Mouse (Mus musculus): ENCODE results near the gene Serpina3g.
A peak's percentile ranks its signal among the peaks of the same experiment; 100 is the strongest.
"Not testable (repeated sequence)": the region's sequence is repeated elsewhere in the genome, so short reads cannot be mapped to it uniquely, and the experiment has no call there.

Gene Serpina3g

DNA sequence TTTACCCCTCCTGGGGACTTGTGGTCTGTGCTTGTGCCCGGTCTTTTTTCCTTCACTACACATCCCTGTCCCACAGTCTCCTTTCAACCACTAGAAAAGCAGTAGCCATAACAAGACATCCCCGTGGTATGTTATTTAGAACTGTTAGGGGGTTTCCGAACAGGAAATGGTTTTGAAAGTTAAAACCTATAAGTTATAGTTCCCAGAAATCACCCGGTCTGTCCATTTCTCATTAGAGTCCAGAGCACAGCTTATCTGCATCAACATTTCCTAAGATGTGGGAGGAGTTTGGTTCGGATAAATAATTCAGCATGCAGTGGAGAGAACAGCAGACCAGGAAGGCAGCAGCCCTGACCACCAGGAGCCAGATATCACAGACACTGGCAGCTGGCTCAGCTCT lies at the start of gene Serpina3g:
Gene Serpina3g (plus strand): TSS at position 331 of the 400 bp plus-strand sequence.
- no peak for DNase-seq

GRCm38 (mm10) chr12:104189246-104189645 lies 46.8 kb upstream of the Serpina3g start:
- DNase-seq, result no peak

- DNase-seq, result no peak
These were observed 45.2 kb upstream of the Serpina3g start for GRCm38 (mm10) chr12:104190852-104191251.

DNA sequence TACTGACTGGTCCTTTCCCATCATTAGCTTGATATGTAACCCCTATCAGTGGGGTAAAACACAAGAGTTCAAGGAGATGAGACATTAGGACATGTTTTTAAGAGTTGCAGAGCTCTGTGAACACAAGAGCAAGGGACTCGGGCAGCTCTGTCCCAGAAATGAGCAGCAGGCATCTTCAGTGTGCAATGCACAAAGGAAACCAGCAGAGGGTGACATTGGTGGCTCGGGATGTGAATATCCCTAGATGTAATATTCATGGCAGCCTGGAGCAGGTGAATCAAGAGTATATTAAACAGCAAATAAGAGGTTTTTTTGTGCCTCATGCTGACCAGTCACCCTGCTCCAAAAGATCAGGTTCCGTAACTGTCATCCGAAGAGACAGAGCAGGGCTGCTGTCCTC lies 26.9 kb upstream of the Serpina3g start:
- DNase-seq, result no peak

- DNase-seq, result no peak
These were observed 26.2 kb upstream of the Serpina3g start for GRCm38 (mm10) chr12:104209802-104210201.

DNA sequence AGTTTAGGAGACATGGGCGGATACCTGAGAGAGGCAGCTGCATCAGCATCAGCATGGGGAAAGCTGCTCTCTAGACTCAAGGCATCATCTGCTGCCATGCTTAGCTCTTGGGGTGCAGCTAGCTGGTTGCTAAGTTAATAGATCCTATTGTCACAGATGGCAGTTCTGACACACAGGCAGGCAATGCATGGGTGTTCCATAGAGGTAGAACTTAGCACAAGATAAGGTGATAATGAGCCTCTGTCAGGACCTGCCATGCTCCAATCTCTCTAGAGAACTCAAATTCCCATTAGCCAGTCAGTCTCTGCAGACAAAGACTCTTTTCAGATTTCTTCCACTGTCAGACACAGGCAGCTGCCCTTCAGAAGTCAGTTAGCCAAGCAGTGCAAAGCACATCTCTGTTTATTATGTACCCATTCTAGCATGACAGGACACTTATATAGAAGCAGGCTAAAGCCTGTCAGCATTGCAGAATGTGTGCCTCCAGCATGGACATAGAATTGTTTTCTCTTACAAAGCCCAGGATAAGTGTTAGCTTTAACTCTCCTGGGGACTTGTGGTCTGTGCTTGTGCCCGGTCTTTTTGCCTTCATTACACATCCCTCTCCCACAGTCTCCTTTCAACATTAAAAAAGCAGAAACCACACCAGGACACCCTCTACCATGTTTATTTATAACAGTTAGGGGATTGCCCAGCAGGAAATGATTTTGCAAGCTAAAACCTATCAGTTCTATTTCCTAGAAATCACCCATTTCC lies 22.2 kb upstream of the Serpina3g start:
- no peak for DNase-seq

- no peak for DNase-seq
These were observed 21.6 kb upstream of the Serpina3g start, which contains the start of gene Serpina3f for GRCm38 (mm10) chr12:104214445-104214753. Gene Serpina3f, plus strand, starts transcription at chr12:104214544.

DNA sequence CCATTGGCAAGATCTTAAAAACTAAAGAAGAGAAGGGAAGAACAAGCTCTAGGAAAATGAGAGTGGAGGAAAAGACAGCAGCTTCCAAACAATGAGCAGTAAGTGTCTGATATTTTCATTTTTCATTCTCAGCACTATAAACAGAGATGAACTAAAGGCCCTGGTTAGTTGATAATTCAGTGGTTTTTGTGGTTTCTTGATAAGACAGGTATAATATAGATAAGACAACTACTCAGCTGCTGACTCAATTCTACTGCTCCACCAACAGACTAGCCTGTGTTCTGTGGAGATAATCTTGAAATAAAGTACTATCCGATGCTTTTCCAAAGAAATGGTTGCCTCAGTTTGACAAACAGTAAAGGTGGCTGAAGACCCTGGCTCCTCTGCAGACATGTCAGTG lies 20.8 kb upstream of the Serpina3g start:
- no peak for DNase-seq

DNA sequence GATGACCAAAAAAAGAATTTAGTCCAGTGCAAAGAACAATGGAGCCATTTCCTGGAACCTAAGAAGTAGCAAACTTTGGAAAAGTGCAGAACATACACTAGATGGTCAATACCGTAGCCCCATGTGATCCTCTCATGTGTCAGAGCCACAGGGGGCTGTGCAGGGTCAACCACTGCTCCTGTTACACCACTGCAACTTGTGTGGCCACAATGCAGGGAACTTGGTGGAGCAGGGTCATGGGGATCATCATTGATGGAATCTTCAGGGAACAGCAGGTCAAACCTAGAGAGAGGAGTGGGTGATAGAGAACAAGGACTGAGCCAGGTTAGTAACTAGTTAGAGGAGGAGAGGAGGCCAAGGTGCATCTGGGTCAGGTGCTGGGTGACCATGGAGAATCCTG lies 14.4 kb upstream of the Serpina3g start:
- DNase-seq, result no peak

DNA sequence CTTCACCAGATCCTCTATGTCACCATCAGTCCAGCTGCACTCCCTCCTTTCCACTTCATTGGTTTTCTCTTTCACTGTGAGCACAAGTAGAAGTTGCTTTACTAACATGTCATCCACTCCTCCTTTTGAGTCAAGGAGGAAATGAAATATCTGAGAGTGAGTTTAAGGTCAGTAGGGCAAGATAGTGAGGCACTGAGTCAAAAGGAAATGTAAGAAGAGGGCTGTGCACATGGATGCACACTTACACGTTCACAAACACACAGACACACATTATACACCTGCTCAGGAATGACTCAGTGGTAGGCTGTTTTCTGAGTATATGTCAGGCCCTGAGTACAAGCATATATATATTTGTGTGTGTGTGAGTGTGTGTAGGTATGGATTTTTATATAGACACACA lies 12.4 kb upstream of the Serpina3g start:
- no peak for DNase-seq

GRCm38 (mm10) chr12:104224598-104225300 lies 11.3 kb upstream of the Serpina3g start:
- DNase-seq, result peak; percentile 20

DNA sequence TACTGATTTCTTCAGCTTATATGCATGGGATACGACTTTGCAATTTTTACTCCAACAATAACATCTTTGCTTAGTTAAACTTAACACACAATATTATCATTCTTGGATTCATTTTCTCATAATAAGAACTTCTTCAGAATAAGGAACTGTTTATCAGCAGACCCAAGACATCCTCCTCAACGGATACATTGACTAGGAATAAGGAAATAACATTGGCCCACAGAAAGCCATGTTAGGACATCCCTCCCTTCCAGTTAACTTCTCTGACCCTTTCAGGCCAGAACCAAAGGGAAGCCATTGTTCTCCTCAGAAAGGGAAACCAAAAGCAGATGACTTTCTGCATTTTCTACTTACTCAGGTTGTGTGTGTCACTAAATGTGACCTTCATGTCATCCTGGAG lies 5.3 kb upstream of the Serpina3g start:
- DNase-seq, result no peak

- DNase-seq, result not testable (repeated sequence)
These were observed 2.0 kb downstream of the Serpina3g start for GRCm38 (mm10) chr12:104238048-104238447.

DNA sequence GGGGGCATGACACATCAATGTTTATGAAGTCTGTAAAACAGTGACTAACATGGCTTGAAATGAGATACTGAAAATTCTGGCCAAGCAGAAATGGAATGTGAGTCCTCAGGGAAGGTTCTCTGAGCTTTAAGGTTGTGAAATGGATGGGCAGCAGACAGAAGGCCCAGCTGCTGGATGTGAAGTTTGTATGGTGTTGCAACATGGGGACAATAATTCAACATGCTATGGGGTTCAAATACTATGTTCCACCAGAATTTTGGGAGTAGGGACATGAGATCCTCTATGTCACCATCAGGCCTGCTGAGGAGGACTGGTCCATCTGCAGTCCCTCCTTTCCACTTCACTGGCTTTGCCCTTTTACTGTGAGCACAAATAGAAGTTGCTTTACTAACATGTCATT lies 7.3 kb downstream of the Serpina3g start:
- no peak for DNase-seq

DNA sequence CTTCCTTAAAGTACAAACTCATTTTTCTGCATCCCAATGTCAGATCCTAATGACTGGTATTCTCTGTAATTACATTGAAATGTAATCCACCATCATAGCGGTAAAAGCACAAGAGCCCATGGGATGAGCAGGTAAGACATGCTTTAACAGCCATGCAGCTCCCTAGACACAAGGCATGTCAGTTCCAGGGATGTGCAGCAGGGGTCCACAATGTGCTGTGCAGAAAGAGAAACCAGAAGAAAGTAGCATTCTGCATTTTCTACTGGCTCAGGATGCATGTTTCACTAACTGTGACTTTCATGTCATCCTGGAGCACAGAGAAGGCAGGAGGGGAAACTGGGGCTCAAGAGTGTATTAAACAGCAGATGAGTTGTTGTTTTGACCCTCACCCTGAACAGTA lies 9.0 kb downstream of the Serpina3g start:
- no peak for DNase-seq

- no peak for DNase-seq
These were observed 9.6 kb downstream of the Serpina3g start for GRCm38 (mm10) chr12:104245595-104245994.

DNA sequence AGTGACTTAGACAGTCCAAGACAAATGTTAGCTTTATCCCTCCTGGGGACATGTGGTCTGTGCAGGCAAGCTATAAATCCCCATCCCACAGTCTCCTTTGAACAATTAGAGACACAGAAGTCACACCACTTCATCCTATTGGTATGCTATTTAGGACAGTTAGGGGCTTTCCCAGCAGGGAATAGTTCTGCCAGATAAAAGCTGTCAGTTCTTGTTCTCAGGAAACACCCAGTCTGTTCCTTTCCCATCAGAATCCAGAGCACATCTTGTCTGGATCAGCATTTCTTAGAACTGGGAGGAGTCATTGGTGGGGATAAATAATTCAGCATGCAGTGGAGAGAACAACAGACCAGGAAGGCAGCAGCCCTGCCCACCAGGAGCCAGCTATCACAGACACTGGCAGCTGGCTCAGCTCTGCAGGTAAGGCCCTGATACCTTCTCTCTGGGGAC lies 11.5 kb downstream of the Serpina3g start:
- DNase-seq, result no peak

- no peak for DNase-seq
These were observed 12.2 kb downstream of the Serpina3g start for GRCm38 (mm10) chr12:104248231-104248630.

DNA sequence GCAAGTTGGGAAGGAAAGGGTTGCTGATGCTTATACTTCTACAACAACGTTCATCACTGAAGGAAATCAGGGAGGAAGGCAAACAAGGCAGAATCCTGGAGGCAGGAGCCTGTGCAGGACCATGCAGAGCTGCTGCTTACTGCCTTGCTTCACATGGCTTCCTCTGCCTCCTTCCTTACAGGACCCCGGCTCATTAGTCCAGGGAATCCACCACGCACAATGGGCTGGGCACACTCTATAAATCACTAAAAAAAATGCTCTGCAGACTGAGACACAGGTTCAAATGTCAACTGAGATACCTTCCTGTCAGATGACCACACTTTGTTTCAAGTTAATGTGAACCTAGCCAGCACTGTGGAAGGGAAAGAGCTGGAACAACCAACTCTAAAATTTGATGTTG lies 25.0 kb downstream of the Serpina3g start:
- no peak for DNase-seq

DNA sequence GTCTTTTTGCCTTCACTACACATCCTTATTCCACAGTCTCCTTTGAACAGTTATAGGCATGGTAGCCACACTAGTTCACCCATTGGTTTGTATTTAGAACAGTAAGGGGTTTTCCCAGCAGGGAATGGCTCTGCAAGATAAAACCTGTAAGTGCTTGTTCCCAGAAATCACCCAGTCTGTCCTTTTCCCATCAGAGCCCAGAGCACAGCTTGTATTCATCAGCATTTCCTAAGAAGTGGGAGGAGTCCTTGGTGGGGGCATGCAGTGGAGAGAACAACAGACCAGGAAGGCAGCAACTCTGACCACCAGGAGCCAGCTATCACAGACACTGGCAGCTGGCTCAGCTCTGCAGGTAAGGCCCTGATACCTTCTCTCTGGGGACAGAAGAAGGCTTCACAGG lies 26.8 kb downstream of the Serpina3g start, which contains the start of gene Serpina3i:
Gene Serpina3i (plus strand): TSS at position 260 of the 400 bp plus-strand sequence.
- DNase-seq, result no peak

DNA sequence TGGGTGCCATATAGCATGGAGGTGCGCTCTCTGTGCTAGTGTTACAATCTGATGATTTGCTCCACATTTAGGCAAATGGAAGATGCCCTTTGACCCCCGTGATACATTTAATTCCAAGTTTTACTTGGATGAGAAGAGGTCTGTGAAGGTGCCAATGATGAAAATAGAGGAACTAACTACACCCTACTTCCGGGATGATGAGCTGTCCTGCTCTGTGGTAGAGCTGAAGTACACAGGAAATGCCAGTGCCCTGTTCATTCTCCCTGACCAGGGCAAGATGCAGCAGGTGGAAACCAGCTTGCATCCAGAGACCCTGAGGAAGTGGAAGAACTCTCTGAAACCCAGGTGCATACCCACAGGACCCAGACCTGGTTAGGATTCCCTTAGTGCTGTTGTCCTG lies 30.3 kb downstream of the Serpina3g start:
- DNase-seq, result no peak

DNA sequence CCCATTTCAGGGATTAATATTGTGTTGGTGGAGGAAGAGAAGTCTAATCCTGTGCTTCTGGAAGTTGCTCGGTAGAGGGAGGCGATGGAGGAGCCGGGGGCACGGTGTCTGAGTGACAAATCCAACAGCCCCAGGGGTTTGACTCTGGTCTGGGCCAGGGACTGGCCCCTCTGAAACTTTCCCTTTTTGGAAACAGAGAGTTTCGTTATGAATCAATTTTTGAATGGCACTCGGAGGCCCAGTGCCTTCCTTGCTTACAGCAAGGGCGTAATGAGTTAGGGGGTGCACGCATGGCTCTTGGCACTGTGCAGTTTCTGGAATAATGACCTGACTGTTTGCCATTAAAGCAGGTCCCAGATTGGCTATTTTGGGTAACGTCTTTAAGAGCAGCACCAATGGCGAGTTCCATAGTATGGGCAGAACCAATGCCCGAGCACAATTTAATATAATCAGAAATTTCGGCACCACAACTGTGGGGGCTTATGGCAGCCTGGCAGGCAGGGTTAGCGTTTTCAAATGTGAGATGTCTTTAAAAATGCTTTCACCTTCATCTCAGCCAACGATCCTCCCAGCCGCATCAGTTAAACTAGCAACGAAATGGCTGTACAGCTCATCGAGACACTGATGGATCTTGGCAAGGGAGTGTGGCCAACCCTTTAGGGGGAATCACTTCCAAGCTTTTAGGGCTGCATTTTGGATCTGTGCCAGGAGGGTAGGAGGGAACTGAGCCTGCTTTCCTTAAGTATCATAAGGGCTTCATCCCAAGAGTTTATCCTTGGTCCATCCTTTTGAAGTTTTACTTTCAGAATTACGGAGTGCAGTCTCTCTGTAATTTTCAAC lies 42.4 kb downstream of the Serpina3g start:
- DNase-seq, result no peak

- no peak for DNase-seq
These were observed 43.0 kb downstream of the Serpina3g start for GRCm38 (mm10) chr12:104279056-104279435.

DNA sequence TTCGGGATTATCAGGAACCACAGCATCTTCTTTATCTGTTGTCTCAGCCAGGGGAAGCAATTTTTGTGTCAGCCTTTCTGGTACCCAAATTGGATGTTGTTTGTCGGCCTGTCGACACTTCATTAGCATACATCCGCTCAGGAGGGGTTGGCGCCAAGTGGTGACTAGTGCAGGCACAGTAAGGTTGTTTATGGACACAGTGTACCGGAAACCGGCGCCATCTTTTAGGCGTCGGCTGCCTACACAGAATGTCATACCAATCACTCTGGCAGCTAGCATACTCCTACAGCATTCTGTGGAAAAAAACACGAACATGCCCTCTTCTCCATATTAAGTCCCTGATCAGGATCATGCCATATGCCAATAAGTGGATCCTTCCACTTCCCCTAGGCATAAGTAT lies 47.3 kb downstream of the Serpina3g start:
- no peak for DNase-seq
